Mouse (Mus musculus): ENCODE data around the gene Mtor.

GRCm38 (mm10) chr4:148509450-148510084, 61.2 kb downstream of the Mtor start:
- TF ChIP-seq CTCF (IDR thresholded peaks at IDR 0.05; ENCODE audit: borderline replicate concordance, insufficient read depth, low read depth, low read length) (no peak), POLR2A (IDR thresholded peaks at IDR 0.05; ENCODE audit: borderline replicate concordance, insufficient read depth, low read length) (no peak)
